Mouse (Mus musculus): ENCODE data around the gene 2900011O08Rik.

DNA sequence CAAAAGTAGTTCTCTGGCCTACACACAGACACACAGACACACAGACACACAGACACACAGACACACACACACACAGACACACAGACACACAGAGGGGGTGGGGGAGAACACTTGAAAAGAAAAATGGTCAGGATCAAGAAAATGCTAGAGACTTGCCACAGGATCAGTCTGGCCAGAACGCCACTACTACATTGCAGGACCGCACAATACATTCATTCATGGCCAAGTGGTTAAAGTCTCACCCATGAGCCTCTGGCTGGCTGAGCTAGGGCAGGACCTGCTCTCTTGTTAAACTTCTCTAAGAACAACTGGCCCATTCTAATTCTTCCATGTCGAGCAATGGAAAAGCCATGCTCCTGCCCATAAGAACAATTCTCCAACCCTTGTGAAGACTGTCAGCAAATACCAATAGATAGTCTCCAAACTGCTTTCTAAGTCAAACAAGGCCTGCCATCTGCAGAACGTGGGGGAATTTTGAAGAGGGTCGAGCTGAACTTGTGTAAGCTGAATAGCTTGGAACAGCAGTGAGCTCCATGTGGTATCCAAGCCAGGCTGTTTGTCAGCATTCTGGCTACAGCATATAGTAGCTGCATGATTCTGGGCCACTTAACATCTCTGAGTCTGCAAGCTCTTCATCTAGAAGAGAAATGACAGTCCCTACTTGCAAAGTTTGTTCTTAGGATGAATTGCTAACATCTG lies 84.2 kb downstream of the 2900011O08Rik start:
- TF ChIP-seq CTCF (IDR thresholded peaks at IDR 0.05; ENCODE audit: control insufficient read depth, insufficient read depth, low read length) (no peak), POLR2A (IDR thresholded peaks at IDR 0.05; ENCODE audit: borderline replicate concordance, control insufficient read depth, low read depth, low read length) (no peak)
